Mouse (Mus musculus) forebrain, embryonic 12.5 days (tissue): Measurements from ENCODE around the gene Sptssa. TPM values are rescaled to one million over a fixed set of nuclear protein-coding genes. Genes with fewer than 3 reads are reported as not detected.

ENCODE experiments used
- ATAC-seq: fragments of 200-750 bp; cut with Nextera tagmentation; 2 replicates; pipeline ENCODE4 v1.8.0; 2017; ENCODE audit warnings: moderate TSS enrichment; ENCODE audit not compliant: low FRiP score
- H3K27ac ChIP-seq: fragments of 300-500 bp; sonication (generic); 2 replicates; pipeline ENCODE4 v1.5.1; 2016; ENCODE audit warnings: mild to moderate bottlenecking
- H3K27me3 ChIP-seq: fragments of 300-500 bp; sonication (generic); 2 replicates; pipeline ENCODE4 v1.6.1; 2016; ENCODE audit warnings: mild to moderate bottlenecking
- H3K36me3 ChIP-seq: fragments of 300-500 bp; sonication (generic); replicated peaks from 2 replicates; pipeline ENCODE4 v1.6.1; 2016; ENCODE audit warnings: mild to moderate bottlenecking
- H3K4me1 ChIP-seq: fragments of 300-500 bp; sonication (generic); 2 replicates; pipeline ENCODE4 v1.6.1; 2016
- H3K4me2 ChIP-seq: fragments of 300-500 bp; sonication (generic); 2 replicates; pipeline ENCODE4 v1.6.1; 2016; ENCODE audit warnings: mild to moderate bottlenecking, moderate library complexity
- H3K4me3 ChIP-seq: fragments of 300-500 bp; sonication (generic); replicated peaks from 2 replicates; pipeline ENCODE4 v1.5.1; 2016; ENCODE audit warnings: mild to moderate bottlenecking
- H3K9ac ChIP-seq: fragments of 300-500 bp; sonication (generic); 2 replicates; pipeline ENCODE4 v1.6.1; 2016; ENCODE audit warnings: mild to moderate bottlenecking
- H3K9me3 ChIP-seq: fragments of 300-500 bp; sonication (generic); 2 replicates; pipeline ENCODE4 v1.6.1; 2016
- WGBS: fragments of 180-500 bp; shearing (Covaris S2); methylation state at CpG from one replicate; pipeline ENCODE4 v1.1.7; 2016; 5-methylcytosine and 5-hydroxymethylcytosine counted together
- microRNA counts: library from miRNA; unstranded; fragments of <30 nt; microRNA quantifications from one replicate; lab custom pipeline; 2017
- microRNA-seq: library from miRNA; unstranded; fragments of <30 nt; microRNA quantifications from one replicate; pipeline ENCODE4, GENCODE M21; 2017
- polyA plus RNA-seq: library from polyadenylated mRNA; unstranded; fragments of >200 nt; fragmentation: Nextera tagmentation; extraction: Ambion mirVana; gene quantifications from 2 replicates; pipeline ENCODE4 v1.2.1, GENCODE M21; 2016

Gene Sptssa
- polyA plus RNA-seq, 1 experiment from 2014 or later, result 164 TPM

DNA sequence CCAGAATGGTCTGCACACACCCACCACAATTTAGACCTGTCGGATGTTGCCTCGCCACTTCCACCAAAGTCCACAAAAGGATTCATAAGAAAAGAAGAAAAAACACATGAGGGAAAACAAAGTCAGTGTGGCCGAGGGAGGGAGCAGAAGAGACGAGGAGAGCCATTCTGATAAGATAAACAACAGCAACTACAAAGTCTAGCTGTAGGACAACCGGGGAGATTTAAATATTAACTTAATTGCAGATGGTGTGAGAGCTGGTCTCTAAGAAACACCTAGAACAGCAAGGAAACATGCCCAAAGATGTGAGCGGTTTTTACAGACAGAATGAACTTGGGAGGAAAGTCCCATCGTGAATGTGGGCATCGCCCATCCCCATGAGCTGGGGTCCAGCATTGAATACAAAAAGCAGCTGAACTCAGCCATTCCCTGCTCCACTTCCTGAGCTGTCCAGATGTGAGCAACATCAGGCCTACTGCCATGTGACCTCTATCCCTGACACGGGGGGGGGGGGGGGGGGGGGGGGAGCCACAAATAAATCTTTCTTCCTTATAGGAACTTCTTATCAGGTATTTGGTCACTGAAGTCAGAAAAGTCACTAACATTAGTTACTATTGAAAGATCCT lies 52.7 kb downstream of the Sptssa start:
- no peaks in the 10 kb centered on the region for H3K4me1 ChIP-seq
- H3K4me2 ChIP-seq, result no peak overlapping the region
- H3K36me3 ChIP-seq, result no peaks in the 10 kb centered on the region
- H3K4me3 ChIP-seq, result no peak overlapping the region
- ATAC-seq, result no peak
- no peaks in the 10 kb centered on the region for H3K9me3 ChIP-seq
- 88% methylated on average over 9 of the region's 9 CpGs for WGBS
- H3K9ac ChIP-seq, result no peak overlapping the region
- H3K27ac ChIP-seq, result no peak overlapping the region
- no peaks in the 10 kb centered on the region for H3K27me3 ChIP-seq

- no peak for ATAC-seq
- Histone ChIP-seq H3K4me1 (no peaks in the 10 kb centered on the region), H3K9me3 (no peaks in the 10 kb centered on the region), H3K36me3 (no peaks in the 10 kb centered on the region), H3K4me2 (no peak overlapping the region), H3K4me3 (no peak overlapping the region), H3K27me3 (no peaks in the 10 kb centered on the region), H3K27ac (no peak overlapping the region), H3K9ac (no peak overlapping the region)
- 98% methylated on average over 4 of the region's 4 CpGs for WGBS
Observed at GRCm38 (mm10) chr12:54600482-54600881, 55.9 kb downstream of the Sptssa start.

DNA sequence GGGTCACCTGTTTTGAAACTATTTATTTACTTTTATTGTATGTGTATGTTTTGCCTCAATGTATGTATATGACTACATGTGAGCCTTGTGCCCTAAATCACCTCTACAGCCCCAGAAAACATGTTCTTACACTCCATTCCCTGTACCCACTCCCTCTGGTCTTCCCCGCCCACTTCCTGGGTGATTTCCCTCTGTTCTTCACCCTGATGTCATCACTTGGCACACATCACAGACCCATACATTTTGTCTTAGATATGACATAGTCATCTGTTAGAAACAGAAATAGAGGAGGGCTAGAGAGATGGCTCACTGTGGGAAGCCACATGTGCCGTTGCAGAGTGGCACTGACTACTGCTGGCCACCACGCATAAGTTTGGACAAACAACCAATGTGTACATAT lies 58.0 kb downstream of the Sptssa start:
- Histone ChIP-seq H3K27ac (no peak overlapping the region), H3K4me1 (no peaks in the 10 kb centered on the region), H3K9ac (no peak overlapping the region), H3K4me2 (no peak overlapping the region), H3K4me3 (no peak overlapping the region), H3K27me3 (no peaks in the 10 kb centered on the region), H3K36me3 (no peaks in the 10 kb centered on the region), H3K9me3 (no peaks in the 10 kb centered on the region)
- ATAC-seq, result no peak
- 94% methylated on average over 3 of the region's 3 CpGs for WGBS

DNA sequence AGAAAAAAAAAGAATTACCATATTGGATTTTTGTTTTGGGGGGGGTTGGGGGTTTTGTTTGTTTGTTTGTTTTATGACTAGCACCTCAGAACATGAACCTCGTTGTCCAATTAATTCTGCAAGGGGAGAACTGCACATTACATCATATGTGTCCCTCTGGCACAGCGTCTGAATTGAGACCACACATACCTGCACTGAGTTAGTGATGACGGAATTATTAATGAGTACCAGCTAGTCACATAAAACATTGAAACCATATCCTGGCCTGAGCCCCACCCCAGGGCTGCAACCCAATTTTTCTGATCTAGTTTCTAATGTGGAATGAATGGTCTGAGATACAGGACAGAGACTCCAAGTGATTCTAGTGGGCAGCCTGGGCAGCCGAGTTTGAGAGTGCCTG lies 59.7 kb downstream of the Sptssa start:
- no peaks in the 10 kb centered on the region for H3K27me3 ChIP-seq
- H3K9me3 ChIP-seq, result no peaks in the 10 kb centered on the region
- H3K4me3 ChIP-seq, result no peak overlapping the region
- 79% methylated on average over 4 of the region's 4 CpGs for WGBS
- H3K4me2 ChIP-seq, result no peak overlapping the region
- no peak overlapping the region for H3K9ac ChIP-seq
- H3K4me1 ChIP-seq, result no peaks in the 10 kb centered on the region
- no peak for ATAC-seq
- H3K36me3 ChIP-seq, result no peaks in the 10 kb centered on the region
- H3K27ac ChIP-seq, result no peak overlapping the region

MicroRNA genes within 50 kb of the gene (microRNA counts, 519-probe panel; counts per million panel counts)
- not detected for microRNA mmu-miR-1892 (lab: Ali Mortazavi, UCI)

Small RNA genes lying within 50 kb of the gene (microRNA-seq; reads per million reads assigned to microRNA genes)
- not detected for gene Mir1892

Other genes with a start within 250 kb of the Sptssa start
- gene Eapp, start 39.3 kb upstream of the Sptssa start, polyA plus RNA-seq, result 77.3 and 83.5 TPM in 2 replicates
- 197 and 204 TPM in 2 replicates for gene Snx6, start 139.1 kb upstream of the Sptssa start, polyA plus RNA-seq
- 263 and 275 TPM in 2 replicates for gene Cfl2, start 206.3 kb upstream of the Sptssa start, polyA plus RNA-seq